Mouse (Mus musculus): ENCODE results near the gene Mycbp2.
A peak's percentile ranks its signal among the peaks of the same experiment; 100 is the strongest.

The Mycbp2 gene

DNA sequence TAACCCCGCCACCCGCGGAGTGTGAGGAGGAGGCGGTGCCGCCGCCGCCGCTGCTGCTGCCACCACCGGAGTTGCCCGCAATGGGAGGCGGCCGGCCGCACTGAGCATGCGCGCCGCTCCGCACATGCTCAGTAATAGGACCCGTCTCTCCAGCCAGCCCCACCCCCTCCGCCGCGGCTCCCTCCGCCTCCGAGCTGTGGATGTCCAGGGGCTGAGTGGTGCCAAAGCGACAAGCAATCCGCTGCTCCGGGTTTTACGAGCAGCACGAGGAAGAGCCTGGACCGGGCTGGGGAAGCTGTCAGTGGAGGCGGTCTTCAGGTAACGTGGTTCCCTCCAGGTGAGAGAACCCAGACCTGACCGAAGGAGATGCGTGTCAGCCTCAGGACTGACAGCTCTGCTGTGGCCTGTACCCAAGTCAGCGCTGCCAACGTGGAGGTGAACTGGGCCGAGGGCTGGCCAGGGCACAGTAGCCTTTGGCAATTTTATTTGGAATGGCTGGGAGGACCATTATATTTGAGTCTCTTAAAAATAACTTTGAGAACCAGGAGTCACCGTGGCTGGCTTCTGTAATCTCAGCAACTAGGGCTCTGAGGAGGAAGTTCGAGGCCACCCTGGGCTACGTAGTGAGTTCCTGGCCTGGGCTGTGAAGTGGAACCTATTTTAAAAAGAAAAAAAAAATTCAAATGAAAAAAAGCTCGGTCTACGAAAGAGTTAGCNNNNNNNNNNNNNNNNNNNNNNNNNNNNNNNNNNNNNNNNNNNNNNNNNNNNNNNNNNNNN, at the start of gene Mycbp2:
Mycbp2 (minus strand) TSS at position 86 of the 777 bp plus-strand sequence.
- DNase-seq, result peak; percentile 99

DNA sequence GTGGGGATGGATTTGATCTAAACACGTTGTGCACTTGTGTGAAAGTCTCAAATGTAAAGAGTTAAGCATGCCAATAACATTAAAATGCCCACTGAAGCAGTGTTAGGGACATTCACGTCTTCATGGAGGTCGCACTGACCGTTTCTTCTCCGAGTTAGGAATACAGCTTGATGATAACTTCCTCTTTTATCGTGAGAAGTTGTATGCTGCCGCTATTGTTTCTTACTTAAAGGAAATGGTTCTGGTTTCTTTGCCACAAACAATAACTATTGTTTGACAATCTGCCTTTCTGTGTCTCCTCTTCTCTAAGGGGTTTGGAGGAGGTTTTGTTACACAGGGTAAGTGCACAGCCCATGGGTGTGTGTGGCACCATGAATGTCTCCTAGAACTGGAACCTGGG, 45.8 kb upstream of the Mycbp2 start:
- no peak for DNase-seq

DNA sequence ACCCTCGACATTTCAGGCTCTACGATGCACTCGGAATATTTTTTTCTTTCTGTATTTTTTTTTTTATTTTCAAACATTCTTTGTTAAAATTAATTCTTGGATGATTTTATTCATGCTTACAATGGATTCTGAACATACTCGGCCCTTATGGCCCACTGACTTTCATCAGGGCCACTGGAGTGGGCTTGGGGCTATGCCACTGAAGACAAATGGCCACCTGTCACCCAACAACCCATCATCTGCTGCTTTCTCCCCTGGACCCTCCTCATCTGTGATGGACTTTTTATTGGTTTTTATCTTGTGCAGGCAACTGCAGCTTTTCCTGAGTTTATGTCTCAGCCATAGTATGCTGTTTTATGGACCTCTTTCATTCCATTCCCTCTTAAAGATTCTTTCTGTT, 40.8 kb upstream of the Mycbp2 start:
- no peak for DNase-seq

DNA sequence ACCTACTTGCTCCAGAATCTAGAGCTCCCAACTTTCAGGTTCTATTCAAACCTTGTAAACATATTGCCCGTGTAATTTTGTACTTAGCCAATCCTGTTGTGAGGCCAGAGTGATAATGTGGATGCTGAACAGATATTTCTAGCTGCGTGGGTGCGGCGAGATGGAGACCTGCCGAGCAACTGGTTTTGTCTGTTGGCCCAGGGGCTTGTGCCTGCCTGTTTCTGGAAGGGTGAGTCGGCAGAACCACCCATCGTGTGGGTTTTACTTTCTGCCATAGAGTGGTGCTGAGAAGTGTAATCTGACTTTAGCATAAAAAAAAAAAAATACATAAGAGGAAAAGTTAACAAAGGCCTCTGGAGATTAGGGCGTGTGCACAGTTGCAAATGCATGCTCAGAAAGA, 40.3 kb upstream of the Mycbp2 start:
- DNase-seq, result peak; percentile 12

DNA sequence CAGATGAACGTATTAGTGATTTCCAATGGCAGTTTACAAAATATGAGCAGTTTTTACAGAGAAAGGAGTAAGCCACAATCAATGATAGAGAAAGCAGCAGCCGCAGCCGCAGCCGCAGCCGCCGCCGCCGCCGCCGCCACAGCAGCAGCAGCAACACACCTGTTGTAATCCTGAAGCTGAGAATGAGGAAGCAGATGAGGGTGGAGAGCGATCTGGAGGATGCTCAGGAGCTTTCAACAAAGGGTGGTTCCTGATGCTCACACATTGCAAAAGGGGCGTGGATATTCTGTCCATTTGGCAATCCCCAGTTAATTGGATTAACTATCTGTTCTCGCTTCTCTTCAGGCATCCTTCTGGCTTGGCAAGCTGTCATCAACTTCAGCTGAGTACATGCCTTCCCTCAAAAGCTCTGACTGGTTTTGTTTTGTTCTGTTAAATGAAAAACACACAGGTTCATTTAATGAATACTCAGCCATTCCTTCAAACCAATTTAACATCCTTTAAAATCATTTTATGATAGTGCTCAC, 38.5 kb upstream of the Mycbp2 start:
- DNase-seq, result no peak

DNA sequence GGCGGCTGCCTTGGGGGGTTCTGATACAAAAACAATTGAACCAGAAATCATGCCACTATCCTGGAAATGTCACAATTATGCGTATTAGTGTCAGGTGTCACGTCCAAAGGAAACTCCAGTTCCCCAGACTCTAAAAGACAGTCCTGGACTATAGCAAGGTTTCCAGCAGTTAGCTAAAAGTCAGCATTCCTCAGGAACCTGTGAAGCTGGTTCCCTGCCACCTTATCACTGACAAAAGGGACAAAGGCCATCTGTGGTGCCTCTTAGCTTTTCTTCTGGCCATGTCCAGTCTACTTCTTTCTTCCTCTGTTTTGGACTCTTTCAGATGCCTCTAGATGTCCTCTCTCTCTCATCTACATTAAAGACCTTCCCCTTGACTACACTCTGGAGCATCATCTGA, 32.1 kb upstream of the Mycbp2 start:
- no peak for DNase-seq

DNA sequence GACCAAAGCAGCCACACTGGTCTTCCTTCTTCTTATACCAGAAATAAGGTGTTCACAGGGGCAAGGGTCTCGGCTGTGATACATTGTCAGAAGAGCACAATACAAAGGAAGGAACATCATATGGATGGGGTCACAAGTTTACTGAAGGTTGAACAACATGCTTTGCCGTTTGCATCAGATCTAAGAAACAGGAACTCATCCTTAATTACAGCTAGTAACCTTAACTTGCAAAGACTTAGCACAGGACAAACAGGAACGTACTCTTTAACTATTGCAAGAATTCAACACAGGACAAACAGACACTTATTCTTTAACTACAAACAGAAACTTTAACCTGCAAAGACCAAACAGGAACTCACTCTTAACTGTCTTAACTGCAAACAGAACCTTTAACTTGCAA, 30.2 kb upstream of the Mycbp2 start:
- no peak for DNase-seq

DNA sequence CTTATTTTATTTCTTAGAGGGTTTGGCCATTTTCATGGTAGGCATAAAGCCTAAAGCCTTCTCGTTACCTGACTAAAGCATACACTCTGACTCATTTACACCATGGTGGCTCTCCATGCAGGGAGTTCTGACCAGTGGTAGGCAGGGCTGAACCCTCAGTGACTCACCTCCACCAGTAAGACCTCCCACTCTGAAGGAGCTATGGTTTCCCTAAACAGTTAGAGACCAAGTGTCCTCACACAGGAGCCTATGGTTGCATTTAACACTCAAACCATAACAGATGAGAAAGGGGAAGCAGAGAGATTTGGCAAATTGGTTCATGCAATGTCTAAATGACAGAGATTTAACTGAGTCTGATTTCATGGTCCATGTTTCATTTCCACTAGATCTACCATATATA, 28.9 kb upstream of the Mycbp2 start:
- no peak for DNase-seq

DNA sequence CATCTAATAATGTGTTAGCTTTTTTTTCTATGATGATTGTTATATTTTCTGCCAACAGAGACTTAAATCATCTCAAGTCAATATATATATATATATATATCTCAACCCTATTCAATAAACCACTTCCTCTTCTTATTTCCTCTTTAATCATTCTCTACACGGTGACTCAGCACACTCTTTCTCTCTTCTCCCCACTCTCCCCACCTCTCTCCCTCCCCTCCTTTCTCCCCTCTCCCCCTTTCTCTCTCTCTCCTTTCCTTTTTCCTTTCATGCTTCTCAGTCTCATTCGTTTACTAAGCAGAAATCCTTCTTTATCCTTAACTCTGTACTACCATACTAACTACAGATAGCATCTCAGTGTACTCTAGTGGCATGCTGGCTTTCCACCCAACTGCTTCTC, 16.6 kb upstream of the Mycbp2 start:
- no peak for DNase-seq

DNA sequence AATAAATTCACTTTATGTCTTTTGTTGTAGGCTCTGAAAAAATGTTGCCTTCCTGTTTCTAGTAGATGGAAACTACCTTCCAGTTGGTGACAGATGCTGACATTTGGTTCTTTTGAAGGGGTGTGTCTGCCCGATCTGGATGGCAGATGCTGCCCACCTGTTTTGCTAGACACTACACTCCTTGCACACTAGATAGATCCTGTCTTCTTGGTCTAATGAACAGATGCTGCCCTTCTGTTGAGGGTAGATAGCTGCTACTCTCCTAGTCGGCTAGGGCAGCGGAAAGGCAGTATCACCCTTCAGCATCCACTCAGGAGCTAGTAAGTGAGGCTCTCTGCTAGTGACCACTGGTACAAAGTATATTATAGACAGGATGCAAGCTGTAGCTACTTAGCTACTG, 9.5 kb upstream of the Mycbp2 start:
- no peak for DNase-seq

DNA sequence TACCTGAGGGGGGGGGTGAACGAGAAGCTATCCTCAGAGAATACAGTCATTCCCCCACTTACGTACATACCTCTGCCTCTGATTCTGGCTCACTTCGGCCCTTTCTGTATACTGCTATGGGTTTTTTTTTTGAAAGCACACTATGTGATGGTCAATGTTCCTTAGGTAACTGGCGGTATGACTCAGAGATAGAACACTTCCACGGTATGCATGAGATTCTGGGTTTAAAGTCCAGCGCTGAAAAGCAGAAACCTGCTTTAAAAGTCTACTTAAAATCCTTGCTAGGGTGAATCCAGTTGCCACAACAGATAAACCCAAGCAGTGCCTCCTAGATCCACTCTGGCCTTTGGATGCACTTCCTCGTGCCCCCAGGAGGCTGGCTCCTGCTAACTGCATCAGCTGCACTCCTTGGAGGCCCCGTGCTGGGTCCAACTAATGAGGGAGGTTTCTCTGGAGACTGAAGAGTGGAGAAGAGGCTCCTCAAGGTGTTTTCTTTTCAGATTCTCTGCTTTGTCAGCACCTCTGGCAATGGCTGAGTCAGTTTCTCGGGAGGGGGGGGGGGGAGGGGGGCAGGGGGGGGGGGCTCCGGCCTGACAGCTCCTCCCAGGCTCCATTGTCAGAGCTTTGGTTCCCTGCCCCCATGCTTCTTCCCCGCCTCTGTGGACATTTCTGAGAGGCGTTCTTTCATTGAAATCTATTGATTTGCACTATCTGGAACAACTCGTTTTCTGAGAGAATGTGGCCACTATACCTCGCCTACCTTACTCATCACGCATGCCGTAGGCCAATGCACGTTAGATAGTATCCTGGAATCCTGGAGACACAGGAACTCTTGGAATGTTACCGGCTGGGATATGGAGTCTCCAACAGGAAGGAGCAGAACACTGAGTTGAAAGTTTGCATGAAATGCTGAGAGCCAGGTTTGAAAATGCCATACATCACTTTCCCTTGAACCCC, 8.1 kb upstream of the Mycbp2 start:
- DNase-seq, result no peak

DNA sequence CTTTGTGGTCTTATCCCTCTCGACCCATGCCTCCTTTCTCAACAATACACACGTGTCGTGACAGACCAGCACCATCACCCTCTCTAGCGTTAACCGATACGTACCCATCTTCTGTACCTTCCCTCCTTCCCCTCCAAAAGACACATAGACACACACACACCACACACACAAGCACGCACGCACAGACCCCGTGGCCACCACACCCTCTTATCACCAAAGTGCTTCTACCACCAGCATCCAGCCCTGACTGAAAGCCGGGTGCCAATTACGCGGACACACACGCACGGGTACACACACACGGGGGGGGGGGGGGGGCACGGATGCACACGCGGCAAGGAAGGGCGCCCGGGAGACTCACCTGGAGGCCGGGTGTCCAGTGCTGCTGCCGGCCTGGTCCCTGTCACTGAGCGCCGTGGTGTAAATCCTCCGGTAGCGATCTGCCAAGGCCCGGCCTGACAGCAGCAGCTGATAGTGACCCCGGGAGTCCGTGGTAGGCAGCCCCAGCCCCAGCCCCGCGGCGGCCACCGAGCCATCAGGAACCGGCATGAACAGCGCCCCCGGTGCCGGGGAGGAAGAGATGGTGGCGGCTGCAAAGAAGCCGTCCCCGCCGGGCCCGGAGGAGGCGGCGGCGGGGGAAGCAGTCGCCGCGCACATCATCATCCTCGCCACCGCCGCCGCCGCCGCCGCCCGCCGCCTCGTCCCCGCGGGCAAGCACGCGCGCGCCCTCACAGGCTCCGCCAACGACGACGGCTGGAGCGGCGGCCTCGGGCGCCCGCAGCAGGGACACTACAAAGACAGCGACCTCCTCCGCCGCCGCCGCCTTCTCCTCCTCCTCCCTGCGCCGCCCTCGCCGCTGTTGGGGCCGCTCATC, 521 bp downstream of the Mycbp2 start:
- DNase-seq, result peak; percentile 68

DNA sequence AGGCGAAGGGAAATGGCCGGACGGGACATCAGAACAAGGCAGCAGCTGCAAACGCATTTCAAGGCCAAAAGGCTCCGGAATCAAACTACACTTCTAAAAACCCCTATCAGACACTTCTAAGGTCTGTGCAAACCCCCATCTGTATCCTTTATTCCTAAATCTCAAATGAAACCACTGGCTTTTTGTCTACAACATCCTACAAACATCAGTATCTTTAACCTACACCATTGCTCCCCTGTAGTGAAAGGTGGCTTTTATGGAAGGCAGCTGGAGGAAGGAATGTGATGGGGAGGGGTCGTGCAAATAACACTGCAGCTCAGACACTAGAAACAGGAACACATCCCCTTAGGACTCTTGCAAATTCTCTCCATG, 1.1 kb downstream of the Mycbp2 start:
- no peak for DNase-seq

DNA sequence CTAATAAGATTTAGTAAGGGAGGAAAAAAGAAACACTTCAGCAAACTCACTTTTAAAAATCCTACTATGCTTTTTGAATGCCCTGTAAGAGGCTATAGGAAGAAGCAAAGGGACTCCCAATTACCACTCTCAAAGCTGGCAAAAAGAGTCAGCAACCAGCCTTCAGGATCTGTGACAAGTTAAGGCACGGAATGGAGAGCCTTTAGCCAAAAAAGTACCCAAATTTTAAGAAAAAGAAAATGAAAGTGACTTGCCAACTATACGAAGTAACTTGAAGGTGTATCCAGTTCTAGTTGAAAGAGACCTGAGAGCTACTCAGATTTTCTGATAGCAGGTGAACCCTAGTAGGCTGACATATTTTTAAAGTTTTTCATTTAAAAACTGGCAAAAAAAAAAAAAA, 1.6 kb downstream of the Mycbp2 start:
- no peak for DNase-seq

DNA sequence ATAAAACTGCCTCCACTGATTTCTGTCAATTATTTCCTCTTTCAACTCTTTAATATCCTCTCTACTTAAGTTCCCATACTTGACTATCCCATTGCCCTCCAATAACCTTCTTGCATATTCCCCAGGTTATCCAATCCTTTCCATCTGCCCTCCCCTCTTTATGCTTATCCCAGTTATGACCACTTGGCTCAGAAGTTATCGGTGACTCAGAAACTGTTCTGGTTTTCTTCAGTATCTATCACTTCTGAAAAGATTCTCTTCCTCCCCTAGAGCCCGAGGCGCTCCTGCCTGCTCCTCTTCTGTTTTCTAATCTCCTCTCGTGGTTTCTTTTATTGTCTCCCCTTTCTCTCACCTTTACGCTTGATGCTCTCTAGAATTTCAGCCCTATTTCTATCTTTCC, 2.8 kb downstream of the Mycbp2 start:
- DNase-seq, result no peak

DNA sequence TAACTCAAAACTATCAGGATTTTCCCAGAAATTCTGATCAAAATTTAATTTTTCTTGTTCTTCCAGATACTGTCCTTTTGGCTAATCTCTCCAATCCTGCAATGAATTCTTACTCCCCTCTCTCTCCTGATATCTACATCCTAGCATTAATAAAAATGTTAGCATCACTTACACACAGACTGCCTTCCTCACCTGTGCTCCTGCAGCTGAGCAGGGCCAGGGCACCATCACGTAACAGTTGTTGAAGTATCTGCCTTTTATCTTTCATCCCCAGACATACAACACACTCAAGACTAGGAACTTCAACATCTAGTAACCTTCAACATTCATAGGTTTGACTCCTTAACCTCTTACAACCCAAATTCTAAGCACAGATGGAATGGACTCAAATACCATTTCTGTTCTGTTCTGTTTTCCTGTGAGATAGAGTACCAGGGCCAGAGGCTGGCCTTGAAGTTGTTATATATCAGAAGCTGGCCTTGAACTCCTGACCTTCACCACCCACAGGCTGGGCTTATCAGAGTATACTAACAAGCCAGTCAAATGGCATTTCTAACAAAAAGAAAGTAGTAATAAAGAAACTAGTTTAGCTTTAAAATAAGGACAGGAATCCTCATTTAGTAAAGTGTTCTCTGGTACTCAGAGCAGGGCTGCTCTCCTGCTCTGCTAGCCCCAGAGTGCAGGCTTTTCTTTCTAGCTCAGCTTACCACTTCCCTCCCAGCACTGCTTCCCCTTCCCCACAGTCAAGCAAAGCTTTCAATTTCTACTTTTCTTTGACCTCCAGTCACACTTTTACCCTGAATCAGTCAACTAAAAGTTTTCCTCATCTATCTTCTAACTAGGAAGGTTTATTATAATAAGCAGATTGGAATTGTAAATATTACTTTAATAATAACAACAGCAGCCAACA, 5.0 kb downstream of the Mycbp2 start:
- no peak for DNase-seq

DNA sequence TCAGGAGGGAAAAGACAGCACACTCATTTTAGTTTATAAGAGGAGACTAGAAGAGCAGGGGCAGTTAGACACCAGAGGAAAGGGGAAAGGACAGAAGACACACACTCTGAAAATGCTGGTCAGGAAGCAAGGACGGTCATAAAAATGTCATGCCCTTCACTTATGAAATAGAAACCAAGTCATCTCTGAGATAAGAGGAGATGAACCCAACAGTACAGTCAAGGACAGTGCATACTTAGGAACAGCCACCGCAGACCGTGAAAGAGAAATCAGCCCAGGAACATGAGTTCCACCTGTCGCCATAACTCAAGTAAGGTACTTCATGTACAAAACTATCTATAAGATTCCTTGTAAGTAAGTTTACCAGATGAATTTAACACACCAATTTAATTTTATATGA, 33.7 kb downstream of the Mycbp2 start:
- no peak for DNase-seq

DNA sequence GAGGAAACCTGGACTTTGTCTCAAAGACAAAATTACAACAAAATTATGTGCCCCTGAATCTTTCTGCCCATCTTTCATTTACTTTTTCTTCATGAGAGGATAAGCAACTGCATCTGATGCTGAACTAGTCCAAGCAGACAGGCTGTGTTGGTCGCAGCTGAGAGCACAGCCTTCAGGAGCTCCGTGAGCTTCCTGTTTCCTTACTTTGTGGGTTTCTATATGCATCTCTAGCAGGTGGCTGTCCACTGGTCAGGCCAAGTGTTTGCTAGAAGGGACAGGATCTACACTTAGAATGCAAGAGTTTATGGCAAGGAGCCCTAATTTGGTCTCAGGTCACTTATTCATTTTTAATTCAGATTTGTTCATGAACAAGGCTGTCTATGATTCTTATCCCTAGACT, 50.4 kb downstream of the Mycbp2 start:
- no peak for DNase-seq

DNA sequence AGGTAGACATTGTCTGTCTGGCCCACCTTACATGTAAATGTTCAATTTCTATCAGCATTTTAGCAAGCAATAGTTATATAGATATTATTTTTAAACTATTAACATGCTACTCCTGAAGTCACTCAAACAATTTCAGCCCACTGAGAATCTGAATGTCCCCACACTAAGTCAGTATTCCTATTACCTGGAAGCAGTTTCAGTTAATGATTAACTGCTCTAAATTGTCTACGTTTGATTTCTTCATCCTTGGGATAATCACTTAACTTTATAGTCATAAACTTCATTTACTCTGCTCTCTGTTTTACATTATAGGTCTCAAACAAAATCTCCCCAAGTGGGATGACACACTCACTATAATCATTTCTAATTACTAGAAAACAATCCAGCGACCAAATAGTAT, 60.0 kb downstream of the Mycbp2 start:
- DNase-seq, result no peak

DNA sequence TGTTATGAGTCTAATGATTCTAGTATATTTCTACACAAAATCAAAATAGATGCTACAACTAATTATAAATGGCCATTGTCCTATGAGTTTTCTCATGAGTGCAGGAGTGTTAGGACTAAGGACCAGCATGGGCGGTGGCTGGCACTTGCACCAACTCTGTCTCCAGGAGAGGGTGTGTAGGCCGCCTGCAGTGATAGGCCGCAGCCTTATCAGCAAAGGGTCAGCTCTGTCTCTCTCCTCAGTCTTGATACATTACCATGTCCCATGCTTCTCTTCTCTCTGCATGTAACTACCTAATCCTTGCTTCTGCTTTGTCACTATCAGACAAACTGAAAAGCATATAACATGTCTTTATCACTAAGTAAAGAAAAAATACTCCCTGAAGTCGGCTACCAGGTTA, 69.9 kb downstream of the Mycbp2 start:
- DNase-seq, result no peak

DNA sequence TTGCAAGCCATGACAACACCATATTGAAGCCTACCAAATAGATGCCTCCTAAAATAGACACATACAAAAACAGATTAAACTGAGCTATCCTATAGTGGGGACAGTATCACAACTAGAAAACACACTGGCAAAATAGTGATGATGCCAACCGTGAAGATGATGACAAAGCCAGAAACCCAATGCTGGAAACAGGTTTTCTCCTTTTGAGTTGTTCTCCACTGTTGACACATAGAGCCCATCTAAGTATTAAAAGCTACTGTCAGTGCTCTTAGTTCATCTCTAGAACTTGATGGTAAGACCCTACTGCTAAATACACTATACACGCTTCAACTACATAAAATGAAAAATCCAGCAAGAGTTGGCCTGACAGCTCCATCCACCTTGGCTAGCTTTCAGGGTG, 86.2 kb downstream of the Mycbp2 start:
- DNase-seq, result no peak

DNA sequence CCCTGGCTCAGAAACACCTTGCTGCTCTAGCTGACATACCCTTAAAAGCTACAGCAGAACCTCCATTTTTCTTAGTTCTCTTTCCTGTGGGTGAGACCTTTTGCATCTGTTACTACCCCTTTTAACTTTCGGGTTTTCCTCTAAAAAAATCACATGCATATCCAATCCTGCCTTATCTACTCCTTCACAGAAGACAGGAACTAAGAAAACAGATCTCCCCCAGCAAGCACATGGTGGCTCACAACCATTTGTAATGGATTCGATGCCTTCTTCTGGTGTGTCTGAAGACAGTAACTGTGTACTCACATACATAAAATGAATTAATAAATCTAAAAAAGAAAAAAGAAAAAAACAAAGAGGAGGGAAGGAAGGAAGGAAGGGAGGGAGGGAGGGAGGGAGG, 87.9 kb downstream of the Mycbp2 start:
- DNase-seq, result no peak
